Mouse (Mus musculus) heart, adult 18-20 months (tissue): ENCODE results near the gene Styx. TPM values are rescaled to one million over a fixed set of nuclear protein-coding genes. Genes with fewer than 3 reads are reported as not detected.
"Not testable (repeated sequence)": the region's sequence is repeated elsewhere in the genome, so short reads cannot be mapped to it uniquely, and the experiment has no call there.

Experiments used
- DNase-seq, 2 experiments: peaks; one replicate each; pipeline ENCODE4 v3.0.0; 2021 to 2022; ENCODE audit warnings: mixed read lengths in 1 of 2
- total RNA-seq, 2 experiments: library from RNA; stranded (reverse); gene quantifications; 2 replicates each; pipeline ENCODE4 v1.2.3; 2021

The Styx gene
- total RNA-seq, 2 experiments from 2014 or later: 28.0 to 30.0 TPM

DNA sequence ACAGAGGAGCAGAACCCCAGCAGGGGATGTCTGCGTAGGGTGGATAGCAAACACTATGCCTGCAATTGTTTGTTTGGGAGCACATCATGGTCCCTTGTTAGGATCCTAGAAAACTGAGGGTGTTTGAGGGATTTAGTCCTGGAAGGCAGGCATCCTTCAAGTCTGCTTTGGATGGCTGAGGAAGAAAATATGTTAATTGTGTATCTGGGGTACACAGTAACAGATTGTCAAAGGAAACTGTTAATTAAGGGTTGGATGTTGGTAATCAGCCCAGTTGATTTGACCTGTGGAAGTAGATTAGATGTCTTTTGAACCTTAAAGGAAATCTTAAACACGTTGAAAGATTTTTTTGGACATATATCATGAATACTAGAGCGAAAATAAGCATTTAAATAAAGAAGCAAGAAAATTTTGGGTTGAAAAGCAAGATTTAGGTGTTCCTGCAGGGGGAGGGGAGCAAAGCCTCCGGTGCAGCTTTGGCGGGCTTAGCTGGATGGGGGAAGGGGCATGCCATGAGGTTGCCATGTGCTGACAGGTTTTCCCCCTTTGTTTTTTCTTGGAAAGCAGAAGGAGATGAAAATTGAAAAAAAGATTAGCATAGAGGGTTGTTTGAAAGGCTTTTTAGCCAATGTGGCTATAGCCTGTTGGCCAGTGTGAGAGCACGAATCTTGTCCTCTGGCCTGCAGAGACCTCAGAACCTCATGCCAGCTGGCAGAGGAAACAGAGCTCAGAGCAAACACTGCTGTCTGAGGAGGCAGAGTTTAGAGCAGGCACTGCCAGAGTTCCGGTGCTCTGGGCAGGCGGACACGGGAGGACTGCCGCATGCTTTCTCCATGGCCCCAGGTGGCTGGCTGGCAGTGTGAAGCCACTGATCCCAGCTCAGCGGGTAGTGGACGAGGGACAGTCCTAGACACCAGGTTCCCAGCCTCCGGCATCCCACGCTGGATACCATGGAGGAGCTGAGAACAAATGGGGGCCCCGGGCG is 13.6 kb downstream of the Styx start:
- peak; percentile 68 to 81 for DNase-seq

DNA sequence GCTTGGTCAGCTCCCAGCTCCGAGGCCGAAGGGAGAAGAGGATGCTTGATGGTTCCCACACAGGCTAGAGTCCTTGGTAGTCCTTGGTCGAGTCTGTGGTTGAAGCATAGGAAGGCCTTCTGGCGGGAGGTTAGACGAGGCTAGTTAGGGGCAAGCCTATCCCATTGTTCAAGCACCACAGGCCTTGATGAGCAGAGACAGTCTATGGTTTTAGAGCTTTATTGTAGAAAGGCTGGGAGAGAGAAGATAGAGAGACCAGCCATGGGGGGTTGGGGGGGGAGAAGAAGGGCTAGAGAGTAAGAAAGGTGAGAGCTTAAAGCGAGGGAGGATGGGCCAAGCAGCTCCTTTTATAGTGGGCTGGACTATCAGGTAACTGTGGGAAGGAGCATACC is 14.3 kb downstream of the Styx start:
- DNase-seq: no peak

DNA sequence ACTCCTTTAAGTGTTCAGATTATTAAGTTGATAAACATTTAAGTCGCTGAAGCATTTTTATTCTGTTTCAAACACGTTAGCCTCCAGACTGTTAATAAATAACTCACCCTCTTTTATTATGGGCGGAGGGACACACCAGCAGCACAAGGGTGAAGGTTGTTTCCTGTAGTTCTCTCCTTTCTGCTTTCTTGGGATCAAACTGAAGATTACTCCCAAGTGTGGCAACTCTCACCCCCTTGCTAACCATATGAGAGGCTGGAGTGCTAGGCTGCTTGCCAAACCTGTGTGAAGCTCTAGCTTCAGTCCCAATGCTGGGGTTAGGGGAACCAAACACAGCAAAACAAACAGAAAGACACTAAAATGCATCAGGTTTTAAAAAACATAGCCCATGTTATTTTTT is 27.9 kb downstream of the Styx start:
- no peak for DNase-seq

DNA sequence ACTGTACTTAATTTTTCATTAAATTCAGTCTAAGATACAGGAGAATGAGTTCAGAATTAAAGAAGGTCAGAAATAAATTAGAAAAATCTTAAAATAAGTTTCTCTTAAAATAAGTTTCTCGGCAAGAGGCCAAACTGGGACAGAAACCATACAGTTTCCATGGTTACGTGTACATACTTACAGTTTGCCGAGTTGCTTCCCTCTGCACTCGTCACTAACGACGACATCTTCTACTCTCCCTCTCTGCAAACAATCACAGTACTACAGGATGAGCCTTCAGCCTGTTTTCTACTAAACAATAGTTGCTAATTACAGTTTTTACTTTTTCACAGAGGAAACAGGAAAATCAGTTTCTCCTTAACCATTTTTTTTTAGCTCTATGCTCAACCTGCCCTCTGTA is 29.9 kb downstream of the Styx start:
- DNase-seq: no peak

DNA sequence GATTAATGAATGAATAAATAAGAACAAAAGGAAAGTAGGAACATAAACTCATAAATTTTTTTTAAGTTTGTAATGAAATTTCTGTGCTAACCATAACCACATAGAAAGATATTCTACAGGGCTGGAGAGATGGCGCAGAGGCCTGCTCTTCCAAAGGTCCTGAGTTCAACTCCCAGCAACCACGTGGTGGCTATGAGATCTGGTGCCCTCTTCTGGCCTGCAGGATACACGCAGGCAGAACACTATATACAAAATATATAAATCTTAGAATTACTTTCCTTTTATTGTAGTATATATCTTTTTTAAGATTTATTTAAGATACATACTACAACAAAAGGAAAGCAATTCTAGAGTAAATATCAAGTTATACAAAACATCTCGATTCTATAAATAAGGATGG is 32.0 kb downstream of the Styx start:
- no peak for DNase-seq

DNA sequence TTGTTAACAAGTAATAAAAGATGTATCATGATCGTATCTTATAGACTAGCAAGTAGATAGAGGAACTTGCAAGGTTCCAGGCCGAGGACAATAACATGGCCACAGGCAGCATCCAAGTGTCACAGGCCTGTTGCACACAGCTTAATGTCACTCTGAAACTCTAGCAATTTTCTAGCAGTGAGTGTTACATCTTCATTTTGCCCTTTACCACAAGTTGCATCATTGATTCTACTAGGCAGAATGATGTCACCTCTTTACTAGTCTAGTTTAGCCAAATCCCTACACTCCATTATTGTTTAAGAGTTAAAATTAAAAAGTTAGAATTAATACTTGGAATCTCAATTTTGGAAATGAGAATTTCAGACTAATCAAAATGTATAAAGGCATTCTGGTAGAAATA is 34.7 kb downstream of the Styx start:
- DNase-seq: no peak

DNA sequence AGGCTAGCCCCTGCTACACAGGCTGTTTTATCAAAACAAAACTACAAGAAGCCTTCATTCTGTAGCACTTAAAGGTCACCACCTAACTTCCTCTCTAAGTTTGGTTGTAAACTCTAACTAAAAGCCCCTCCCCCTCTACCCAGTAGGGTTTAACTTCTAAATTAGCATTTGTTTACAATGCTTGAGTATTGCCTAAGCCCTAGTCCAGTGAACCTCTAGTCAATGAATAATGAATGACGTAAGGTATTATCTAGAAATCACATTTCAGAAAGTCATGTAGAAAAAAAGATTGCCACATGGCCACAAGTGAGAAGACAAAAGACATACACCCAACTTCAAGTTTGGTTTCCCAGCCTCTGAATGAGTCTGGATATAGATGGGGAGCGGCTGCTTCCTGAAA is 36.6 kb downstream of the Styx start:
- no peak for DNase-seq

DNA sequence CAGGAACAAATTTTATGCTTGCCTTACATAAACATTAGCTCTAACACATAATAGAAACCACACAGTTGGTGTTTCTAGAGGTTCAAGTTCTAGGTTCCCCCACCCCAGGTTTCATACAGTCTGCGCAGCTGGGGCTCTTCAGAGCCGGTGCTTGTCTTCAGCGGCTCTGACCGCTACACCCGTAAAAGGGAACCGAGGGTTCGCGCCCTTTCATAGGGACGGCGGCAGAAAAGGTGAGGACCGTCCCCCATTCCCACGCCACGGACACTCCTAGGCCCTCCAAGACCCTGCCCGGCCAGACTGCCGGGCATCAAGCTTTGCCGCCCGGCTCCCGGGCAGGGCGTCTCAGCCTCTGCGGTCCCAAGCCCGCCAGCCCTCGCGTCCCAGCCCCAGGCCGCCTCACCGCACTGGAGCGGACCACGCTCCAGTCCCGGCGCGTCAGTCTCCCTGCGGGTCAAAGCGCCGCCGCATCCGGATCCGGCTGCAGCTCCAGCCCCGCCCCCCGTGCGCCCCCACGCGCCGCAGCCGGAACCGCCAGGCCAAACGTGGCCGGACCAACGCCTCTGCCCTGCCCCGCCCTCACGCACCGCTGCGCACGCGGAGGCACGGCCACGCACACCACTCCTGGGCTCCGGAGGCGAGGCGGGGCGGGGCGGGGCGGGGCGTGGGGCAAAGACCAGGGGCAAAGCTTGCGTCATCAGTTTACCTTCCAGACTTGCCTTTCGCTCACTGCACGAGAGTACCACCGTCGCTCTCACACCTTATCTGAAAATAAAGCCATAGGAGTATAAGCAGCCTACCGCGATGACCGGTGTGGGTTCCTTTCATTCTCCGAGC is 37.7 kb downstream of the Styx start:
- peak; percentile 90 to 94 for DNase-seq

DNA sequence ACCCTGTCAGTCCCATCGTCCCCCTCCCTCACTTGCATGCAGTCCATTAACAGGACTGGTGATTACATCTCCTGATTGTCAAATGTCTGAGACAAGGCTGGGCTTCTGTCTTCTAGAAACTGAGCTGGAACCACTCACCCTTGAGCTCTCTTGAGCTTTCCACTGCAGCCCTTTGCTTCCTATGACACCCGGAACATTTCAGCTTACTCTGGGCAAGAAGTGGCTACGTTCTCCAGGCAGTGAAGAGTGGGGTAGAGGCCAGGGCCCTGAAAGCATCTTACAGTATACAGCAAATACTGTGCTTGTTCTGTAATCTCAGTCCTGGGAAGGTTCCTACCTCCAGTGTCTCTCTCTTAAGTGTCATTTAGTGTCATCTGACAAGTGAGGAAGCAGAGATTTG is 38.3 kb downstream of the Styx start:
- no peak for DNase-seq

DNA sequence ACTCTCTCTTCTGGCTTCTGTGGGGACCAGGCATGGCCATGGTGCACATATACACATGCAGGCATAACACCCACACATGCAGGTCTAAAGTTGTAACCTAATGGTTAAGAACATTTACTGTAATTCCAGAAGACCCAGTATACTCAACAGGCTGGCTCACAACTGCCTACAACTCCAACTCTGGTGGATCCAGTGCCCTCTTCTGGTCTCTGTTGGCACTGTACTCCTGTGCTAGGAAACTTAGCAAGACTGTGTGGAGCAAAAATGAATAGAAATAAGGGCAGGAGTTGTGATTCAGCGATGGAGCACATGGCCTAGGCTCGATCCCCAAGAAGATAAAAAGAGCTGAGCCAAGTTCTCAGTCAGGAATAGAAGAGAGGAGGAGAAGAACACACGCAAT is 48.9 kb downstream of the Styx start:
- DNase-seq: no peak

DNA sequence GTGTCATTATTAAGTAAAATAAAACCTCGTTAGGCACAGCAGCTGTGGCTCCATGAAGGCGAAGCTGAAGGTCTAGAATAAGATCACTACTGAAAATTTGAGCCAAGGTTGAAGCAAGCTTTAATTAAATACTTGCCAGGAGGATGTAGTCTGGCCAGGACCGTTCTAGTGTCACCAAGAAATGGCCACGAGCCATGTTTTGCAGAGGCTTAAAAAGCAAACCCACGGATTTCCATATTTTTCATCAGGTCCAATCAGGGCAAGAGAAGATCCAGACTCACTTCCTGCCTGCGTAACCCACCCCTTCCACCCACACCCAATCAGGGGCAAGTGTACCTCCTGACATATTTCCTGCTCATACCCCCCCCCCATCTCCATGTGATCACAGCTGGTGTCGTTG is 52.8 kb downstream of the Styx start:
- no peak for DNase-seq

DNA sequence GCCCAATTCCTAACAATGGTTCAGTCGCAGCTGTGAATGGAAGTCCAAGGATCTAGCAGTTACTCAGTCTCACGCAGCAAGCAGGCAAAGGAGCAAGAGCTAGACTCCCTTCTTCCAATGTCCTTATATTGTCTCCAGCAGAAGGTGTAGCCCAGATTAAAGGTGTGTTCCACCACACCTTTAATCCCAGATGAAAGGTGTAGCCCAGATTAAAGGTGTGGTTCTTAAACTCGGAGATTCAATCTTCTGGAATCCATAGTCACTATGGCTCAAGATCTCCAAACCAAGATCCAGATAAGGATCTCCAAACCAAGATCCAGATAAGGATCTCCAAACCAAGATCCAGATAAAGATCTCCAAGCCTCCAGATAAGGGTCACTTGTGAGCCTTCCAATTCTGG is 53.9 kb downstream of the Styx start, which contains the start of gene Gnpnat1:
Gene Gnpnat1, minus strand, starts transcription at position 101 of the 400 bp plus-strand sequence.
- DNase-seq: not testable (repeated sequence)

DNA sequence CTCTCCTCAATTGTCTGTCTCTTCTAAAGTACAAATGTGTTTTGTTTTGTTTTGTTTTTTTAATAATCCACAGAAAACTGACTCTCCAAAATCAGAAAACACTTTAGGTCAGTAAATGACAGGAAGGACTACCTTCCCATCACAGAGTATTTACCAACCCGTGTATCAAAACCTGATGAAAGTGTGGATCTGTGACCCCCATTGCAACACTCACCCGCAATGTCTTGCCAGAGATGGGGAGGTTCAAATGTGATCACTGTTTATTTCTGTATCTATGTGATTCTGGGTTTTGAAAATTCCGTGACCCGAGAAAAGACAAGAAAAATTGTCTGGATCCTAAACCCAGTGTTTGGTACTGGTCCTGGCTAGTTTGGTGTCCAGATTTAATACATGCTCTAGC is 65.4 kb downstream of the Styx start:
- DNase-seq: no peak

DNA sequence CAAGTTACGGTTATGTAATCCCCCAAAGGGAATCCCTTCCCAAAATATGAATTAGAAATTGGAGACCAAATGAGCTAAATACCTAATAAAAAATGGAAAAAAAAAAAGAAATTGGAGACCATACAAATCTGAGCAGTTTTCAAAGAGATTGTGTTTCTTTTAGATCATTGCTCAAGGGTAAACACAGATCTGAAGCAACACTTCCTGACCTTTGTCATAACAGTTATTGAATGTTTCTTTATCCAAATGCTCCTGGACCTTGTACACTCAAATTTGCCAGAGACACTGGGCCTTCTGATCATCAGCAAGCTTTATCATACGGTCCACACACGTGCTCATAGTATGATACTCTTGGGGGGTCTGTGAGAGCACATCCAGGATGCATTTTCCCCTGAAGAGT is 67.7 kb downstream of the Styx start:
- no peak for DNase-seq

DNA sequence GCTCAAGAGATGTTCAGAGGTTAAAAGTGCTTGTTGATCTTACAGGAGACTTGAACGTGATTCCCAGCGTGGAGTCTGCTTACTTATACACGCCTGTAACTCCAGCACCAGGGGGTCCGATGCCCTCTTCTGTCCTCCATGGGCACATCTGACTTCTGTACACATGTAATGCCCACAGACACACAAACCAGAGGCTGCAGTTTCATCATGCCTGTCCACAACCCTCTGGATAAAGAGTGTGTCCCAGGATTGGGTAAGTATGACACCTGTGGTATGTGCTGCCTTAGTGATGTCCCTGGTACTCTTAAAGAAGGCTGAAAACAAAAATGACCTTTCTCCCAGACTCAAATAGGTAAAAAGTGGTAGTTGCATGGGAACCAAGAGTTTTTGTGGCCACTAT is 68.4 kb downstream of the Styx start:
- DNase-seq: no peak

DNA sequence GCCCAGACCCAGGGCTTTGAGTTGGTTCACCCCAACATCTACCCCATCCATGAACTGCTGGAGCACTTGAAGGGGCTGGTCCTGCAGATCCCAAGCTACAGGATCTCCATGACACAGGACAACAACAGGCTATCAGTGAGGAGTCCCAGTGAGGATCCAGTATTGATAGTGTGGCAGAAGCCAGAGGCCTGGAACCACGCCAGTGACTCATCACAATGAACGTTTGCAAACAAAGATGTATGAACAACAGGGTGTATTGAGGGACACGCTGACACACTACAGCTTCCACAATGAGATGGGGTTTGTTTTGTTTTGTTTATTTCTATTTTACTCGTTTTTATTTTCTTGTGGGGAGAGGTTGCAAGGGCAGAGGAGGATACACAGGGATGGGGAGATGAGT is 71.5 kb downstream of the Styx start:
- no peak for DNase-seq

DNA sequence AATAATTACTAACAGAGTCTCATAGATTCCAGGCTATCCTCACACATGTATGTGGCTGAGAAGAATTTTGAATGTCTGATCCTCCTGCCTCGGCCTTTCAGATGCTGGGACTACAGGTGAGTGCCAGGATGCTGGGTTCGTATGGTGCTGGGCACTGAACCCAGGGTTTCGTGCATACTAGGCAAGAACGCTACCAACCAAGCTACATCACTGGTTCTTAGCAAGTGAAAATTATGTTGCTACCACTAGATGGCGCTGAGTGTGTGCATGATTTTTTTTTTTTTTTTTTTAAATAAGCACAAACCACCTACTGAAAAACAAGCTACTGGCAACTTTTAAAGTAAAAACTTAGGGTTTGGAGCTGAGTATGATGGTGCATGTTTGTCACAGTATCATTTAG is 72.3 kb downstream of the Styx start:
- DNase-seq: peak; percentile 40 to 65

DNA sequence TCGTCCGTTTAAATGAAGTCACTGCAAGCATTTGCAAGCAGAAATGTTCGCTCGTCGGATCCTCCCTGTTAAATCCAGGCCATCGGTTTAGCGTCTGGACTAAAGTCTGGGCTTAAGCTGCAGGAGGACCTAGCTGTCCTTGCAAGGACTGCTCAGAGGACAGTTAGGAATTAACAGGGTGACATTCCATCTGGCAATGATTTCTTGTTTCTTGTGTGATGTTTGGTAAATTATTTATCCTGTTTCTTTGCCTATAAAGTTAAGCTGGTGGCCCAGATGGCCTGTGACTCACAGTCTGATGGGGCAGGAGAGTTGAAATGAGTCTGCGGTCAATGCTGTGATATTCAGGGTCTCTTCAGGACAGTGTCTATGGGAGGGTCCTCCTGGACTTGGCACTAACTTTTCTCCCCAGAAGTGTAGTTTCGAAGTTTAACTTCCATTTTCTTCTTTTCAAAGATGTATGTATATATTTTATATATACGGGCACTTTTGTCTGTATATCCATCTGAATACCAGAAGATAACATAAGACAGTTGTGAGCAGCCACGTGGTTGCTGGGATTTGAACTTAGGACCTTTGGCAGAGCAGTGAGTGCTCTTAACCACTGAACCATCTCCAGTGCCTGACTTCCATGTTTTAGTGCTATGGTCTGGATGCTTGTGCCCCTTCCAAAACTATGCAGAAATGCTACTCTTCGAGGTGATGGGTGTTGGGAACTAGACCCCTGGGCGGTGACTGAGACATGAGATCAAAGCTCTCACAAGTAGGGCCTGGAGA is 79.4 kb downstream of the Styx start:
- DNase-seq: no peak

DNA sequence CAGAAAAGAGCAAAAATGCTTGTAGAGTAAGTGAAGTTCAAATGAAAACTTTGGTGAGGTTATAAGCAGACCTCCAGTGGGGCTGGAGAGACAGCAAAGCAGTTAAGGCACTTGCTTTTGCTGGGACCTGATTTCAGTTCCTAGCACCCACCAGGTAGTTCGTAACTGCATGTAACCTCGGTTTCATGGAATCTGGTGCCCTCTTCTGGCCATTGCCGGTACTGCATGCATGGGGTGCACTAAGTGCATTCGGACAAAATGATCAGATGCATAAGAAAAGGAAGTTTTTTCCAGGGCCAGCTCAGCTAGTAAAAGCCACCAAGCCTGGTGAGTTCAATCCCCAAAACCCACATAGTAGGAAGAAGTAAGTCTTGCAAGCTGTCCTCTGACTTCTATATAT is 81.1 kb downstream of the Styx start:
- no peak for DNase-seq

DNA sequence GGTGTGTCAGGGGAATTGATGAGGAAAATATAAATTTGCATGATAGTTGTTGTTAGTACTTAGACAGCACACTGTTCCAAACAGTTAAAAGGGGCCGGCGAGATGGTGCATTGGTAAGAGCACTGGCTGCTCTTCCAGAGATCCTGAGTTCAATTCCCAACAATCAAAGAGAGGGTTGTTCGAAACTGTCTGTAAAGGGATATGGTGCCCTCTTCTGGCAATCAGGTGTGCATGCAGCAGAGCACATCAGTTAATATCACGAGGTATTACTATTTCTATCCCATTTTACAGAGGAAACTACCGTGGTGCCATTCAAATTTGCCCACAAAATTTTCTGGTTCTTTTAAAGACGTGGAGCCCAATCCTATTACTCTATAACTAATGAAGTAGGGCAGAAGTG is 83.3 kb downstream of the Styx start:
- DNase-seq: no peak

DNA sequence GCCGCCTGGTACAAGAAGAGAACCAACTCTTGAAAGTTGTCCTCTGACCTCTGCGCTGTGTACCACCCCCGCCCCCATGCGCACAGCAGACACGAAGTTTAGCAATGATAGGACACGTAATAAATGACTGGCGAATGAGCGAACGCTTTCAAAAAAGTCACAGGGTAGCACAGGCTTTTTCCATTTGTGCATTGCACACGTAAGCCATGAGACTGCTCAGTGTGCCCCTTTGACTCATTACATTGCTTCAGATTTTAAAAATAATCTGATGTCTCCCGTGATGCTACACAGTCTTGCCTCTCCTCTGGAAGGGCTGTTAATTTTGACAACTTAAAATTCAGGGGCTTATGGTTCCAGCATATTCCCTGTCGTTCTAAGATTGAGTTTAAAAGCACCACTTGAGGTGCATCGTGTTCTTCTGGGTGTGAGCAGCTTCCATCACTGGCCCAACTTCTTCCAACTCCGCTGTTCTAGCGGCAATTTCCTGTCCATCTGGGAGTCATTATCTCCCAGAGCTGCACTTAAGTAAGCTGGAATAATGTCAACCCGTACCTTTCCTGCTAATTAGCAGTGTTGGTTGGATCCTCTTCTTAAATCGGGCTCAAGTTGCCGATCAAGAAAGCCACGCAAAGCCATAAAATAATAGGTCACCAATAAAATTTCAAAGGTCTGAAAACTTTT is 87.5 kb downstream of the Styx start:
- DNase-seq: no peak

DNA sequence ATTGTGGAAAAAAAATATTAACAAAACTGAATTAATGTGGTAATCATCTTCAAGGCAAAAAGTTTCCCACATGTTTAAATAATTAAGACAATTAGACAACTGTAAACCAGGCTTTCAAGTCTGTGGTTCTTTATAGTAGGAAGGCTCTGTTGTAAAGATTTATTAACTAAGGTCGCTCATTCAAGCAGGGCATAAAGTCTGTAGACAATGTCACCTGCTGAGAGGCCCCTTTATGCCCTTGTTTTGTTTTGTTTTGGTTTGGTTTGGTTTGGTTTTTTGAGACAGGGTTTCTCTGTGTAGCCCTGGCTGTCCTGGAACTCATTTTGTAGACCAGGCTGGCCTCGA is 88.0 kb downstream of the Styx start:
- no peak for DNase-seq
